Mouse (Mus musculus) retina, postnatal 1 day (tissue): ENCODE results near the gene Nebl.
A peak's percentile ranks its signal among the peaks of the same experiment; 100 is the strongest.

Source experiments
- DNase-seq: peaks from one replicate; pipeline ENCODE4 v3.0.0-alpha.2; 2012

The Nebl gene

DNA sequence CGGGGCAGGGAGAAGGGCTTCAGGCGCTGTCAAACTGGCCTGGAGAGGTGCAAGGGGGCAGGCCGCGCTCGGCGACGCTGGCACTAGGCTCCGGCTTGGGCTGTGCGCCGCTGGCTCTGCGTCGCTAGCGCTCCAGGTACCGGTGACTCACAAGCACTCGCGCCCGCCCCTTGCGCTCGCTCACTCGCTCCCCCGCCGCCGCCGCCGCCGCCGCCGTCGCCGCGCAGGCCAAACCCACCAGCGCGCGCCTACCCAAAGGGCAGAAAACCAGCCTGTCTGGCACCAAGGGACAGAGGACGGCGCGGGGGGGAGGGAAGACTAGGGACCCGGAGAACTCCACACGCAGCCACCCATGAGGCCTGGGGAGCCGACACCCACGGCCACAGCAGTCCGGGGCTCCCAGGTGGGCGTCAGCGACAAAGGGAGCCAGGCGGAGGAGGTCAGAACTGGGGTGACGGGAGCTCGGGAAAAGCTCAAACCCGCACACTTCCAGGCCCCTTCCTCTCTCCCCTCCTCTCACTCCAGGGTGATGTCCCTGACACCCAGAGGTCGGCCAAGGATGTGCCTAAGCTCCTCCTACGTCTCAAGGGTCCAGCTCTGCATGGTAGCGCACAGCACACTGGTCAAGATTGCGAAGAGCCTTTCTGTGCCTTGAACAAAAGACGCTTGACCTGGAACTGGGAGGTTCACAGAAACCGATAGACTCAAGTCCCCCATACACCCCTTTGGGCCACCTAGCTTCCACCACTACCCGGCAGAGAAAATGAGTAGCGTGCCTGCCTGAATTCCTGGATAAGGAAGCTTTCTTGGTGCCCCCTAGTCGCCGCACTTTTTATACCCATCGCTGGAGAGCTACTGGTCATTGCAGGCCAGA, at the start of gene Nebl:
TSS of gene Nebl (minus strand) at position 508 of the 874 bp plus-strand sequence.
- DNase-seq, result peak; percentile 77

- no peak for DNase-seq
These were observed 39.1 kb upstream of the Nebl start for GRCm38 (mm10) chr2:17770246-17770825.

DNA sequence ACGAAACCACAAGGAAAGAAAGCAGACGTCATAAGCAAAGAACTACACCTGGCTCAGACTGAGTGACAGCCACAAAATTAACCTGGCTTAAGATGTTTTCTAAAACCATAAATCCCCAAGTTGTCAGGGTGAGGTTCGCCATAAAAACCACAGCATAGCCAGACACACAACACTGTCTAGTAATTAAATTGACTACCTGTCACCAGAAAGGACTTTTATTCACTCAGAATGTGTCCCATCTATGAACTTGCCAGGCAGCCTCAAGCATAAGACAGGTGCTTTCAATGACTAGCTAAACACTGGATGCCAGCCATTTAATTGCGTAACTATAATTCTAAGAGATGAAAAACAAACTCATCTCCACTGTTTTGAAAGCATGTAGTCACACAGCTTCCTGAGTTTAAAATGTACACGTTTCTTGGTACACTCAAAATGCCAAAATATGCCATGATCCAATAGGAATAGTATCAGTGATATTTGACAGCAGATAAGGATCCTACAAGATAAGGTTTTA, 38.0 kb upstream of the Nebl start:
- no peak for DNase-seq

GRCm38 (mm10) chr2:17756271-17756670, 25.0 kb upstream of the Nebl start:
- no peak for DNase-seq

GRCm38 (mm10) chr2:17742051-17742763, 10.9 kb upstream of the Nebl start:
- DNase-seq, result peak; percentile 30

DNA sequence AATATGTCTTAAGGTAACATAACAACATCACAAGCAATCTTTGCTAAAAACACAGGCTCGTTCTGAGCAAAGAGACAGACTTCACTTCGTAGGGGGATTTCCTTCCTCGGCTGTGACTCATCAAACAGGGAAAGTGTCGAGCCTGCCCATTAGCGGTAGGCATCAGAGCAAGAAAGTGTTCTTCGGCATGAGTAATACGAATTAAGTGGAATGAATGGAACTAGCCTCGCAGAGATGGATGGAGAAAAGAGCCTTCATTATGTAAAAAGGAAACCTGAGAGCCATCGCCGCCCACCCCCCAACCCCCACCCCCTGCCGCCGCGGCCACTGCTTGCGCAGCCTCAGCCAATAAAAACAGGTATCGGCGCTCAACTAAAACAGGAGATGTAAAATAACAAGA, 10.3 kb upstream of the Nebl start:
- DNase-seq, result peak; percentile 75

GRCm38 (mm10) chr2:17740454-17740853, 9.2 kb upstream of the Nebl start:
- DNase-seq, result no peak

- DNase-seq, result peak; percentile 52
These were observed 946 bp upstream of the Nebl start for GRCm38 (mm10) chr2:17732210-17732609.

GRCm38 (mm10) chr2:17731831-17732200, 552 bp upstream of the Nebl start:
- DNase-seq, result no peak

DNA sequence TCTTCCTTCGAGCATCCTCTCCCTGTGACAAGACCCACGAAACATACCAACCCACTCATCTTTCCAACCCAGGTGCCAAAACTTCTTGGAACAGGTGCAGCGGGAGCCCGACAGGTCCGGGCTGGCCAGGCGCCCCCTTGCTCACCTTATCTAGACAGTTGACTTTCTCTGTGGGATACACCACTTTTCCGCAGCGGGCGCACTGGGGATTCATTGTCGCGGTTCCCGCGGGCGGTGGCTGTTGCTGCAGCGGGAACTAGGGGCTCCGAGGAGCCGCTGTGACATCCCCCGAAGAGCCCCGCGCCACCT, 662 bp downstream of the Nebl start:
- no peak for DNase-seq

DNA sequence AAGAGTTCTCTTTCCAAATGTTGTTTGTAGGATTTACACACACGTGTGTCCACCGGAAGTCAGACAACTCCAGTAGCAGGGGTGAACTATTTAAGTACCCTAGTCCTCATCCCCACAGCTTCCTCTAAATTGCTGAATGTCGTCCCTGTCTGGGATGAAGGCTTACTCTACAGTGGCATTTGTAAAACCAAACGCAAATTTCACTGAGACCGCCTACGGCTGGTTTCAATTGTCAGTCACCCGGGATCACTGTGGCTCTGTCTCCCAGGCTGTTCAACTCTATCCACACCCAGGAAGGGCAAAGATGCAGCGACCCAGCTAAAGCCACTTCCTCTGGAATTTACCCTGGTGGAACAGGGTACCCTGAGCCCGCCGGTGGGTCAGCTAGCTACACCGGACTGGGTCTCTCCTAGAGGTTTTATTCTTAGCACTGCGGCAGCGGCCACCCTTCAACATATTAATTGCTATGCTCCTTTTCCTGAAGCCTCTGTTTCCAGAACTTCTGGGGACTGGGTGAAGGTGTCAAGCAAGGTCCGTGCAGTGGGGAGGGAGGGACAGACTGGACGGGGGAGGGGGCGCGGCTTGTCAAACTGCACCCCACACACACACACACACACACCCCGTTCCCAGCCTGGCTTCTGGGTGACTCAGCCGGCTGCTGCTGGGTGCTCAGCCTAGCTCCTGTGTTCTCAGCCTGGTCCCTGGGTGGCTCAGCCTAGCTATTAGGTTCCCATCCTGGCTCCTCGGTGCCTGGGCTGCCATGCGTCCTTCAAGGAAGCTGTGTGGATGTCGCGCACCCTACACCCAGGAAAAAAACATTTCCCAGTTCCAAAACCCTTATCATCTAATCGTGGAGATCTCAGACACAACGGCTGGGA, 1.3 kb downstream of the Nebl start:
- DNase-seq, result peak; percentile 39

- DNase-seq, result no peak
These were observed 6.9 kb downstream of the Nebl start for GRCm38 (mm10) chr2:17724405-17724804.

DNA sequence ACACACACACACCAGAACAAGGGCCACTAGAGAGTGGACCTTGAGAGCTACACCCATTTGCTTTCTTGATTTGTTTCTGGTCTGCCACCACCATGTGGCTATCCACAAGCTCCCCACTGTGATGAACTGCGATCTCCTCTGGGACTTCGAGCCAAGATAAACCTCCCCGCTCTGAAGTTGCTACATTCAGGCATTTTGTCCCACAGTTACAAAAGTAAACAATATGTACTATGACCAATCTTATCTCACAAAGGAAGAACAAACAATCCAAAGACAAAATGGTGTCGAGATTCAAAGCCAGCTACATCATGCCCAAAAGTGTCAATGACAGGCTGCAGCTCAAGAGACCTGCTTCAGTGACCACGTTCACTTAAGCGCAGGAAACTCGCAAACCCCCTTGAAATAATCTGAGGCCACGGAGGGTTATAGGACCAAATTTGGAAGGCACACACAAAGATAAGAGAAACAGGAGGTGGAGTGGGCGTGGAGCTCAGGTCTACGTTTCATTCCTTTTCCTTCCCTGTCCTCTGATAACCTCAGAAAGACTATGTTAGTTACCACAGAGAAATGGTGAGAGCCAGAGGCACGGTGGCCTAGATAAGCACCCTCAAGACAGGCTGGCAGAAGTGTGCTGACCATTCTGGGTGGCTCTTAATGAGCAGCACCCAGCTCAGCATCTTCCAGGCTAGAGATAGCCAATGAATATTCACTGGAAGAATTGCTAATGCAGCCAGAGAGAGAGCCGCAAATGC, 7.8 kb downstream of the Nebl start:
- DNase-seq, result no peak

- DNase-seq, result no peak
These were observed 10.0 kb downstream of the Nebl start for GRCm38 (mm10) chr2:17721177-17721715.

GRCm38 (mm10) chr2:17718281-17718680, 13.0 kb downstream of the Nebl start:
- no peak for DNase-seq

GRCm38 (mm10) chr2:17717200-17717599, 14.1 kb downstream of the Nebl start:
- no peak for DNase-seq

- no peak for DNase-seq
These were observed 16.0 kb downstream of the Nebl start for GRCm38 (mm10) chr2:17715149-17715767.

GRCm38 (mm10) chr2:17714661-17715060, 16.6 kb downstream of the Nebl start:
- DNase-seq, result no peak

DNA sequence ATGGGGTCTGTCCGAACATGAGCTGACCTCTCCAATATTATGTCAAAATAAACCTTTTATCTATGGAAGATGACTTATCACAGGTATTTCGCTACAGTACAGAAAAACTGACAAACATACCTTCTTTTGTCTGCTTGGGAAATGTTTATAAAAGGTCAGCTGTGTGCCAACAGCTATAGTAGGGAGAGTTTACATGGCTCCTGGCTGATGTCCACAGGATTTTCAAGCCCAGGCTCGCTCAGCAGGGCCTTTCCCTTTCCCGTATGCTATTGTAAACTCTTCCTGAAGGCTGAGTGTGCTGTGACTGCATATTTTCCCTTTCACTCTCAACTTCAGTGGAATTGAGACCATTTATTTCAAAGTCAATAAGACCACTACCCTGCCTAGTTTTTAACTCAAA, 17.1 kb downstream of the Nebl start:
- DNase-seq, result no peak

DNA sequence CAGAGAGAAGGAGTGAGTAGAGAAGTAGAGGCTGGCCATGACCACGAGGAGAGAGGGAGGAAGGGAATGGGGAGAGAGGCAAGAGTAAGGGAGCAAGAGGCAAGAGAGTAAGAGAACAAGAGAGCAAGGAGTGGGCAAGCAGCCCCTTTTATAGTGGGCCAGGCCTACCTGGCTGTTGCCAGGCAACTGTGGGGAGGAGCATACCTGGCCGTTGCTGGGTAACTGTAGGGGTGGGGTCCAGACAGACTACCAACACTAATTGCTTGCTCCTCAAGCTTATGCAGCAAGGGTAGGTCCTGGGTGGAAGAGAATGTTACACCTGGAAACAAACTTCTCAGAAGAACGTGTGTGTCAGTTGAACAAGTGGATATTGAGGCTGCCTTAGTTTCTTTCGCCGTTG, 20.0 kb downstream of the Nebl start:
- no peak for DNase-seq

GRCm38 (mm10) chr2:17710083-17710482, 21.2 kb downstream of the Nebl start:
- DNase-seq, result no peak
